Mouse (Mus musculus): ENCODE data around the gene Ppp1r8.

Gene Ppp1r8

DNA sequence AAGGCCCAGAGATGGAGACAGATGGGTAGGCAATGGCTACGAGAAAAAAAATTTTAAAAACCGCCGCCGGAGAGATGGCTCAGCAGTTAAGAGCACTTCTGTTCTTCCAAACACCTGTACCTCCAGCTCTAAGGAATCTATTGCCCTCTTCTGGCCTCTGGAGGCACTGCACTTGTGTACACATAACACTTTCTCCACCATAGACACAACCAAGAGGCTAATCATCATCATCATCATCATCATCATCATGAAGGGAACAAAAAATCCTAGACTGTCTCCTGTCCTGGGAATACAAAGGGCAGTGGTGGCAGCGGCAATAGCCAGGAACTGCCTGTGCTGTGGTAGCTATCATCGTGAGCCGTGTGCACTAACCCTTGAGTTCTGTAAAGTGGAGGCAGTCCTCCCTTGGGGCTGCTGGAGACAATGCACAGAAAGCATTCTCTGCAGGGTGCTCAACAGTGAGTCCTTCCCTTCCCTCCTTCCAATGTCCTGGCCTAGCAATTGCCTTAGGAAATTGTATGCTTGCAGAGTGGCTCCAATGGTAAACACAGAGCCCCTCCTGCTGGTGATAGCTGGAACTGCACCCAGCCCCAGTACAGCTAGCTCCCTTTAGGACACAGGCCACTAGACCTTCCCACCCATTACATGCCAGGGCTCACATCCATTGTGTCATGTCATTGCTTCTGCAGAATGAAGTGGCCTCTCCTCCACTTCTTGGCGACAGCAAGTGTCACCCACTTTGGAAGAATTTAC, 19.2 kb downstream of the Ppp1r8 start:
- POLR2A ChIA-PET, result interaction anchor here (0.5 to 20.5 kb wide), 68 partner anchors 8 to 529 kb away, joined by 3 to 275 read pairs (median 4); partner anchors contain the start of genes Ppp1r8 (in 3 of the 4), Rpa2 (in 3 of the 4) and Smpdl3b (in 2 of the 4)
- CTCF ChIA-PET, result interaction anchor here (0.5 to 7.9 kb wide), 166 partner anchors 8 to 1475 kb away, joined by 3 to 163 read pairs (median 4); partner anchors contain the start of genes Rpa2 (in 3 of the 4), Themis2 (in 3 of the 4), Fam76a (in 2 of the 4) and Ppp1r8 (in 2 of the 4)

DNA sequence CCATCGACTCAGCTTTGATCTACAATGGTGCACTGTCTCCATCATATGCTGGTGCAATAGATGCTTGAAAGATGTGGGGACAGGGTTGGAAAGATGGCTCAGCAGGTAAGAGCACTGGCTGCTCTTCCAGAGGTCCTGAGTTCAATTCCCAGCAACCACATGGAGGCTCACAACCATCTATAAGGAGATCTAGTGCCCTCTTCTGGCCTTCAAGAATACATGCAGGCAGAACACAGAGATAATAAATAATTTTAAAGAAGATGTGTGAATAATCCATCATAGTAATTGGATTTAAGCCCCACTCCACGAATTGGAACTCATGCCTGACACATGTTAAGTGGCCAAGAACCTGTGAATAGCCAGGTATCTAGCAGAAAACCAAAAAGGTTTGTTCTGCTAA, 24.5 kb downstream of the Ppp1r8 start:
- ChIA-PET POLR2A (interaction anchor here in 1 of 4 experiments (0.6 to 20.5 kb wide), 2 partner anchors 30 to 41 kb away, joined by 3 to 275 read pairs; partner anchors contain the start of gene Rpa2), CTCF (no interaction called here)

DNA sequence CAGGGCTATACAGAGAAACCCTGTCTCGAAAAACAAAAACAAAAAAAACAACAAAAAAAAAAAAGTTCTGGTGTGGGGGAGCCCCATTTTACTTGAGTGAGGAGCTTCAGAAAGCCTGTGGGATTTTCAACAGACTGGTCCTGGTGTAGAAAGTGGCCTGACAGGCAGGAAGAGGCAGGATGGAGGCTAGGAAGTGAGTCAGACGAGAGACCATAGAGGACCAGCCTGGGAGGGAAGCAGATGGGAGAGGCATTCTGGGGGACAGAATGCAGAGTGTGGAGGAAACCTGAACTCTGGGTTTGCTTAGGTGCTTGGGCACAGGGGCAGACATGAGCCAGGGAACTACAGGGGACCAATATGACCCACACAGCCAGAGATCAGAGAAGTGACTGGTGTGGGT, 26.1 kb downstream of the Ppp1r8 start:
- CTCF ChIA-PET, result interaction anchor here in 3 of 4 experiments (0.6 kb wide), 3 partner anchors 14 to 867 kb away, joined by 3 to 5 read pairs (median 3); no protein-coding TSS in a partner anchor
- POLR2A ChIA-PET, result interaction anchor here in 2 of 4 experiments (0.5 to 20.5 kb wide), 7 partner anchors 10 to 215 kb away, joined by 3 to 275 read pairs (median 3); partner anchors contain the start of gene Rpa2 (in 1 of the 2)

DNA sequence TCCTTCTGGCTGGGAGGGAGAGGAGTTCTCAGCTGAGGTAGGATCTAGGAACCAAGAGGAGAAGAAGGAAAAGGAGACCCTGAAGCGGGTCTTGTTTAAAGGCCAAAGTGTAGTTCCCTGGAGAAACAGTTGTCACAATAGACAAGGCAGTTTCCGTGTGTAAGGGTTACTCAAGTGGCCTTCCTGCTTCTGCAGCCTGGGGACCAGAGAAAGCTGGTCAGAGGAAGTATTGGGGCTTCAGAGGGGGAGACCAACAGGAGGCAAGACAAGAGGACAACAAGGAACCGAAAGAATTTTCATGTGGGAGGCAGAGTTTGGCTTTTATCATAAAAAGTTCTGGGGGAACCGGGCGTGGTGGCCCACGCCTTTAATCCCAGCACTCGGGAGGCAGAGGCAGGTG, 26.6 kb downstream of the Ppp1r8 start:
- ChIA-PET CTCF (interaction anchor here in 2 of 4 experiments (0.6 to 2.1 kb wide), 2 partner anchors 7 to 13 kb away, joined by 3 to 14 read pairs; no protein-coding TSS in a partner anchor), POLR2A (interaction anchor here in 2 of 4 experiments (0.5 to 20.5 kb wide), 5 partner anchors 10 to 214 kb away, joined by 3 to 275 read pairs (median 4); partner anchors contain the start of gene Rpa2 (in 1 of the 2))

DNA sequence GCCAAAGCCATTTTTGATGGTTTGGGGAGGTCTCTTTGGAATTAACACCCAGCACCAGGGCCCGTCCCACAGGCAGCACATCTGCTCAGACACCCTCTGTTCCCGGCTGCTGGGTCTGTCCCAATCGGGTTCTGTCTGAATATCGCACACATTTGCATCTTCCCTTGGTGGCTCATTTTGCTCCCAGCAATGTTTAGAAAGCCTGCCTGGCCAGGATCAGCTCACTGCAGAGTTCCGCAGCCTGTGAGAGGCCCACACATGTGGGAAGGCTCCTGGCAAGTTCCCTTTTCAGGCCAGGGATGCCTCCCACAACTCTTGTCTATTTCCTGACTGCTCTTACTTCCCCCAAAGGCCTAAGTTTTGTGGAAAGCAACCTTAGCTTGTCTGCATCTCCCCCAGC, 33.3 kb downstream of the Ppp1r8 start:
- POLR2A ChIA-PET, result interaction anchor here in 1 of 4 experiments (0.9 to 2.4 kb wide), 5 partner anchors 10 to 41 kb away, joined by 3 to 5 read pairs (median 4); partner anchors contain the start of gene Rpa2
- CTCF ChIA-PET, result interaction anchor here (0.6 to 5.8 kb wide), 4 partner anchors 8 to 983 kb away, joined by 4 to 28 read pairs (median 16); no protein-coding TSS in a partner anchor

DNA sequence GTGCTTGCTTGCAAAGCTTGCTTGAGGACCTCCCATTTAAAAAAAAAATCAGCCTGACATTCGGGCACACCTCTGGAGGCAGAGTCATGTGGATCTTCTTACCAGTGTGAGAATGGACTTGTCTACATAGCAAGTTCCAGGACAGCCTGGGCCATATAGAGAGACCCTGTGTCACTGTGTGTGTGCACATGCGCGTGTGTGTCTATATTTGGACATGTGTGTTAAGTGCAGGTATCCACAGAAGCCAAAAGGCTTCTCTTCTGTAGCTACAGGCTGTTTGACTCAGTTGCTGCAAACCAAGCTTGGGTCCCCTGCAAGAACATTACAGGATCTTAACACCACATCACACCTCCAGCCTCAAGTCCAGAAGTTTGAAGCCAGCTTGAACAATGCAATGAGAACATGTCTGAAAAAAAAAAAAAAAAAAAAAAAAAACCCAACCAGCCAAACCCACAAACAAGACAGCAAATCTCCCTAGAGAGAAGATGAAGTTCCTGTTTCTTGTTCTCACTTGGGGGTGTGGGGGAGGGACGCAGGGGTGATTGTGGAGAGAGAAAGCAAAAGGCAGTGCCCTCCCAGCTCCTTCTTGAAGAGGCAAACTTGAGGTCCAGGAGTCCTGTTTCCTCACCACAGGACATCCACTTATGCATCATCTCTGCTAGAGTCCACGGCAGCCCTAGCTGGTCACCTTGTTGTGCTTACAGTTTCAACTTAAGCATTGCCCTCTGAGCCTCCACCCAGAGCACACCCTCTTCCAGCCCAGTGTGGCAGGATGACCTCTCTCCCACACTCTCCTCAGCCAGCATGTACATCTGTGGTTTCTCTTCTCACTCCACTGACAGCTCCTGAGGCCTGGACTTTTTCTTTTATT, 35.0 kb downstream of the Ppp1r8 start:
- POLR2A ChIA-PET, result interaction anchor here (0.6 to 2.4 kb wide), 19 partner anchors 9 to 381 kb away, joined by 3 to 11 read pairs (median 3); partner anchors contain the start of genes Rpa2 (in 2 of the 4), Ppp1r8 (in 1 of the 4) and Themis2 (in 1 of the 4)
- CTCF ChIA-PET, result interaction anchor here in 3 of 4 experiments (0.6 to 5.8 kb wide), 7 partner anchors 12 to 731 kb away, joined by 3 to 28 read pairs (median 4); no protein-coding TSS in a partner anchor

DNA sequence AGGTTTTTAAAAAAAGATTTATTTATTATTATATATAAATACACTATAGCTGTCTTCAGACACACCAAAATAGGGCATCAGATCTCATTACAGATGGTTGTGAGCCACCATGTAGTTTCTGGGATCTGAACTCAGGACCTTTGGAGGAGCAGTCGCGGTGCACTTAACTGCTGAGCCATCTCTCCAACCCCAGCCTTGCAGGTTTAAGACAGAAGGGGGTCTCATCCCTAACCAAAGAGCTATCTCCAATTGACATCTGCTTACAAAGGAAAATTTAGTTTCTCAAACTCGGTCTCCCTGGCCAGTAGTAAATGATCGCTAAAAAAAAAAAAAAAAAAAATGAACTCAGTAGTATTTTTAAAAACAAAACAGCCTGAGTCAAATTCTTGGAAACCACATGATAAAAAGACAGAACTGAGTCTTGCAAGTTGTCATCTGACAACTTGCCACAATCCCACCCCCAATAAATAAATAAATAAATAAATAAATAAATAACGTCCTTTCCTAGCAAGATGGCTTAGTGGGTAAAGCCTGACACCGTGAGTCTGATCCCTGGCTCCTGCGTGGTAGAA, 36.3 kb downstream of the Ppp1r8 start:
- CTCF ChIA-PET, result interaction anchor here (0.6 to 5.8 kb wide), 5 partner anchors 13 to 382 kb away, joined by 3 to 28 read pairs (median 4); no protein-coding TSS in a partner anchor

DNA sequence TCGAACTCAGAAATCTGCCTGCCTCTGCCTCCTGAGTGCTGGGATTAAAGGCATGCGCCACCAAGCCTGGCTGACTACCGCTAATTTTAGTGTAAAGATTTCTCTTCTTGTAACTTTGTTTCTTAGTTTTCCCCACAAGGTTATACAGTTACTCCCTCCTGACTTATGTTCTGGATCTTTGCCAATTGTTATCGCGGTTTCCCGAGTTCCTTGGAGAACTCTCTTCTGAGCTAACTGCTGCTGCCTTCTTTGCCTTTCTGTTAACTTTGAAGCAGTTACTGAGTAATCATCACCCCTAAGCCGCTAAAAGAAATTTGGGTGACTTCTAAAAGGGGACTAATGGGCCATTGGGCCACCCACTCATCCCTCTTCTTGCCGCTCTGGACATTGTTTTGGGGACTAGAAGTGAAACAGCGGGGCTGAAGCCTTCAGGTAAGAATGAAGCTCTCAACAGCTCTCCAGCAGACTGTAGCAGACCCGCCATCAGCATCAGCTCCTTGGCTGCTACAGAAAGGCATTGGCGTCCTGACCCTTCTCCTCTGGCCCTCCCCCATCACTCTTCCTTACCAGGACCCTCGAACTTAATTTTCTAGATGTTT, 37.3 kb downstream of the Ppp1r8 start:
- CTCF ChIA-PET, result interaction anchor here in 2 of 4 experiments (0.5 to 5.8 kb wide), 4 partner anchors 18 to 140 kb away, joined by 4 to 28 read pairs (median 6); no protein-coding TSS in a partner anchor
- POLR2A ChIA-PET, result interaction anchor here in 3 of 4 experiments (0.5 to 1.9 kb wide), 4 partner anchors 10 to 729 kb away, joined by 3 to 7 read pairs (median 4); partner anchors contain the start of gene Themis2 (in 1 of the 3)

More for the DNA sequence above, 36.3 kb downstream of the Ppp1r8 start:
- POLR2A ChIA-PET, result interaction anchor here in 3 of 4 experiments (0.6 to 1.9 kb wide), 11 partner anchors 10 to 200 kb away, joined by 3 to 8 read pairs (median 4); partner anchors contain the start of genes Themis2 (in 1 of the 3) and Xkr8 (in 1 of the 3)

DNA sequence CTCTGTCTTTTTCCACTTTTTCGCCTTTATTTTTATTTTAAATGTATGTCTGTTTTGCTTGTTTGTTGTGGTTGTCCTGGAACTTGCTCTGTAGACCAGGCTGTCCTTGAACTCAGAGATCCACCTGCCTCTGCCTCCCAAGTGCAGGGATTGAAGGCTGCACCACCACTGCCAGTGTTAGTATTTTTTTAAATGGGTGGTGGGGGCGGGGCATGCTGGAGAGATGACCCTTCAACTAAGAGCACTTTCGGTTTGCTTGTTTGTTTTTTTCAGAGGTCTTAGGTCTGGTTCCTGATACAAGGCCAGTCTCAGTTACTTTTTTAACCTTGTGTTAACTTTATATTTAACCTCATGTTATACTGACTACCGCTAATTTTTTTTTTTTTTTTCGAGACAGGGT, 37.8 kb downstream of the Ppp1r8 start:
- ChIA-PET CTCF (interaction anchor here in 2 of 4 experiments (1.1 to 1.3 kb wide), 2 partner anchors 19 kb away, joined by 4 to 6 read pairs; no protein-coding TSS in a partner anchor), POLR2A (interaction anchor here in 1 of 4 experiments (0.6 to 30.7 kb wide), 3 partner anchors 12 to 67 kb away, joined by 4 to 609 read pairs (median 4); partner anchors contain the start of gene Rpa2)

DNA sequence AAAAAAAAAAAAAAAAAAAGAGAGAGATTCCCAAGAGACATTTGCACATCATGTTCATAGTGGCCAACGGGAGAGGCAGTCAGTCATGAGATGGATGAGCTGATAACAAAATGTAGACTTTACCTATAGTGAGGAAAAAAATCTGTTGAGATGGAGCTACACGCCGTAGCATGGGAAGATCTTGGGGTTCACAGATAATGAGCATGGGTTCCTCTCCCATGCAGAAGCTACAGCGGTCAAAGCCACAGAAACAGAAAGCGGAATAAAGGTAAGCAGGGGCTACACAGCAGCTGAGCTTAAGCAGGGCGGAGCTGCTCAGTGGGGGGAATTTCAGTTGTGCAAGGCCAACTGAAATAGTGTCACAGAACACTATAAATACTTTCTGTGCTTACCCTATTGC, 38.6 kb downstream of the Ppp1r8 start:
- ChIA-PET CTCF (interaction anchor here in 3 of 4 experiments (0.7 to 1.3 kb wide), 3 partner anchors 19 to 20 kb away, joined by 4 to 14 read pairs (median 6); no protein-coding TSS in a partner anchor), POLR2A (interaction anchor here in 2 of 4 experiments (0.6 to 30.7 kb wide), 8 partner anchors 8 to 105 kb away, joined by 3 to 609 read pairs (median 4); partner anchors contain the start of genes Rpa2 (in 1 of the 2) and Themis2 (in 1 of the 2))

DNA sequence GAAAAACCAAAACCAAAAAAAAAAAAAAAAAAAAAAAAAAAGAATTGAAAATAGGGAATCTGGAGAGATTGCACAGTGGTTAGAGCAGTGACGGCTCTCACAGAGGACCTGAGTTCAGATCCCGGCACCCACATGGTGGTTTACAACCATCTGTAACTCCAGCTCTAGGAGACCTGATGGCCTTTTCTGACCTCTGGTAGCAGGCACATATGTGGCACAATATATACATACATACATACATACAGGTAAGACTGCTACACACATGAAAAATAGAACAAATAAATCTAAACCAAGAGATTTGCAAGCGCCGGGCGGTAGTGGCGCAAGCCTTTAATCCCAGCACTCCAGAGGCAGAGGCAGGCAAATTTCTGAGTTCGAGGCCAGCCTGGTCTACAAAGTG, 39.1 kb downstream of the Ppp1r8 start:
- ChIA-PET CTCF (interaction anchor here in 3 of 4 experiments (0.7 to 1.3 kb wide), 4 partner anchors 20 to 26 kb away, joined by 3 to 14 read pairs (median 5); no protein-coding TSS in a partner anchor), POLR2A (interaction anchor here in 2 of 4 experiments (0.6 to 30.7 kb wide), 8 partner anchors 8 to 272 kb away, joined by 3 to 609 read pairs (median 4); partner anchors contain the start of genes Rpa2 (in 1 of the 2) and Themis2 (in 1 of the 2))

DNA sequence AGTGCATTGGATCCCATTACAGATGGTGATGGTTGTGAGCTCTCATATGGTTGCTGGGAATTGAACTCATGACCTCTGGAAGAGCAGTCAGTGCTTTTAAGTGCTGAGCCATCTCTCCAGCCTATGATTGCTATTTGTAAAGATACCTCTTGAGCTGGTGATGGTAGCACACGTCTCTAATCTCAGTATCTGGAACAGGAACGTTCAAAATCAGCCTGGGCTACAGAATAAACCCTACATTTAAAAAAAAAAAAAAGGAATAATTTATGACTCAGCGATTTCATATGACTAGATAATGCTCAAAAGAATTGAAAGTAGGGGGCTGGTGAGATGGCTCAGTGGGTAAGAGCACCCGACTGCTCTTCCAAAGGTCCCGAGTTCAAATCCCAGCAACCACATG, 39.8 kb downstream of the Ppp1r8 start:
- ChIA-PET CTCF (interaction anchor here in 3 of 4 experiments (0.5 to 1.2 kb wide), 5 partner anchors 13 to 290 kb away, joined by 3 to 8 read pairs (median 3); no protein-coding TSS in a partner anchor), POLR2A (interaction anchor here in 3 of 4 experiments (0.6 to 30.7 kb wide), 8 partner anchors 11 to 271 kb away, joined by 3 to 609 read pairs (median 4); partner anchors contain the start of genes Rpa2 (in 1 of the 3) and Smpdl3b (in 1 of the 3))

DNA sequence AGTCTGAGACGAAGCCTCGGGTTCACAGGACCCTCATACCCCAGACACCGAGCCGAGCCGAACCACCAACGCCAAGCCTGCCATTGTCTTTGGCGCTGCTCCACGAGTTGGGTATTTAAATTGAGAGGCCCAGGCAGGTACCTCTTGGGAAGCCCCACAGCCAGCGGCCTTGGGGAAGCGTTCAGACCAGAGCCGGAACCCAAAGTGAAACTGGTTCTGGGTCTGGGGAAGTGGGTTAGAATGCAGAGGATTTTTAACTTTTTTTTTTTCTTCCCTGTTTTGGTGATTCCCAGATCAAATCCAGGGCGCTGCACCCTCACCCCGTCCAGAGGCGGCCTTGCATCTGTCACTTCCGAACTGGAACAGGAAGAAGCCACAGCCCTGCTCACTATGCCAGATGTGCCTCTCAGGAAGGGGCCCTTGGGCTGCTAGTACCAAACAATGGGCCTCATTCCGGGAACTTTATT, 40.8 kb downstream of the Ppp1r8 start:
- POLR2A ChIA-PET, result interaction anchor here in 3 of 4 experiments (0.6 to 30.7 kb wide), 9 partner anchors 8 to 67 kb away, joined by 3 to 609 read pairs (median 3); partner anchors contain the start of genes Ppp1r8 (in 1 of the 3), Rpa2 (in 1 of the 3) and Smpdl3b (in 1 of the 3)
- CTCF ChIA-PET, result interaction anchor here in 2 of 4 experiments (0.6 to 1.0 kb wide), 2 partner anchors 22 kb away, joined by 4 to 5 read pairs; no protein-coding TSS in a partner anchor

DNA sequence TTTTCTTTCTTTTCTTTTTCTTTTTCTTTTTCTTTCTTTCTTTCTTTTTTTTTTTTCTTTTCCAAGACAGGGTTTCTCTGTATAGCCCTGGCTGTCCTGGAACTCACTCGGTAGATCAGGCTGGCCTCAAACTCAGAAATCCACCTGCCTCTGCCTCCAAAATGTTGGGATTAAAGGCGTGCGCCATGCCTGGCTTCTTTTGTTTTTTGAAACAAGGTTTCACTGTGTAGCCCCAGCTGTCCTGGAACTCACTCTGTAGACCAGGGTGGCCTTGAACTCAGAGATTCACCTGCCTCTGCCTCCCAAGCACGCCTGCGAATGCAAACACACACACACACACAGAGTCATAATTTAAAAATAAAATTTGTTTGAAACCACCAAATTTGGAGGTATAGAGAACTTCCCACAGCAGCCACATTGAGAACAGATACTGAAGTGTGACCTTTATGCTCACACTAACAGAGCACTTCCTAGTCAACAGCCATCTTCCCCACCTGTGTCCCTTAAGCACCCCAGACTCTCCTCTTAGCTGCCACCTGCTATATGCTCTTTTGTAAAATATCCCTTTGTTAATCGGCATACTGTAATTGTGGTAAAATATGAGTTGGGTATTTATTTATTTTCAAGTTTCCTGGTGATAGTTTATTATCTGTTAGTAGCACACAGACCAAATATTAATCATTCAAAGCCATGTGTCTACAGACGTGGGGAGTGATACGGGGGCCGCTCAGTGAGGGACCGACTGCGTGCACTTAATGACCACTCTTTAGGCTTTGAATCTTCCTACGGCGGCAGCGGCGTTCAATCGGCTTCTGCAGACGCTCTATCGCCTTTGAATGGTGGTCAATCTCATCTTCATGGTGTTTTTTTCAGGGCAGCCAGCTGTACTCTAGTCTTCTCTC, 41.5 kb downstream of the Ppp1r8 start:
- POLR2A ChIA-PET, result interaction anchor here (0.6 to 30.7 kb wide), 14 partner anchors 8 to 680 kb away, joined by 3 to 609 read pairs (median 3); partner anchors contain the start of genes Ppp1r8 (in 1 of the 4), Rpa2 (in 1 of the 4) and Smpdl3b (in 1 of the 4)

More for the DNA sequence above, 41.5 kb downstream of the Ppp1r8 start:
- CTCF ChIA-PET, result interaction anchor here in 2 of 4 experiments (0.6 to 1.1 kb wide), 3 partner anchors 22 to 23 kb away, joined by 3 to 5 read pairs (median 4); no protein-coding TSS in a partner anchor

All from embryonic stem cell, embryonic (primary cell).